Mouse (Mus musculus): ENCODE results near the gene Tmem223.

GRCm38 (mm10) chr19:8789171-8789570 is 18.4 kb downstream of the Tmem223 start:
- TF ChIP-seq POLR2A (IDR thresholded peaks at IDR 0.05; ENCODE audit: insufficient read depth, low read length): no peak
- no peak for TF ChIP-seq CTCF (IDR thresholded peaks at IDR 0.05; ENCODE audit: low read depth, low read length)
- no peak for TF ChIP-seq EP300 (IDR thresholded peaks at IDR 0.05; ENCODE audit: insufficient read depth, low read depth, low read length)

All from ES-Bruce4 (cell line).